Mouse (Mus musculus): Measurements from ENCODE around the gene Rpl36. TPM values are rescaled to one million over a fixed set of nuclear protein-coding genes. Genes with fewer than 3 reads are reported as not detected.
A peak's percentile ranks its signal among the peaks of the same experiment; 100 is the strongest.
"Not testable (repeated sequence)": the region's sequence is repeated elsewhere in the genome, so short reads cannot be mapped to it uniquely, and the experiment has no call there.

Rpl36 gene
- total RNA-seq, 4 experiments from 2014 or later, result 576 to 726 (median 610) TPM

DNA sequence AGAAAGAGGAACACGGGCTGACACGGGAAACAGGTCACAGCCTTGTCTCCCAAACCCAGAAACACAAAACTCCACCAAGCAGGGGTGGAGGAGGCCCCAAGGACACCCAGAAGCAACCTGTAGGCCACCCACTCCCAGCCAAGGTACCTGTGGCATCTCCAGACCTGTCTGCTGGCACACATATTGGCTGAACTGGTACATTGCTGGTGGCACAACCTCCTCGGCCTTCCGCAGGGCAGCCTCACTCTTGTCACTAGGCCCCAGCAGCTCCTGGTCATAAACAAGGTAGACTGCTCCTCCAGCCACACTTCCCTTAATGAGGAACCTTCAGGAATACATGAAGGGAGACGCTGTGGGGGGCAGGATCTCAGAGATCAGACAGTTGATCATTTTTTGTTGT, 4.5 kb upstream of the Rpl36 start:
- DNase-seq (ENCODE audit: low spot score in 2 of 2), result no peak

DNA sequence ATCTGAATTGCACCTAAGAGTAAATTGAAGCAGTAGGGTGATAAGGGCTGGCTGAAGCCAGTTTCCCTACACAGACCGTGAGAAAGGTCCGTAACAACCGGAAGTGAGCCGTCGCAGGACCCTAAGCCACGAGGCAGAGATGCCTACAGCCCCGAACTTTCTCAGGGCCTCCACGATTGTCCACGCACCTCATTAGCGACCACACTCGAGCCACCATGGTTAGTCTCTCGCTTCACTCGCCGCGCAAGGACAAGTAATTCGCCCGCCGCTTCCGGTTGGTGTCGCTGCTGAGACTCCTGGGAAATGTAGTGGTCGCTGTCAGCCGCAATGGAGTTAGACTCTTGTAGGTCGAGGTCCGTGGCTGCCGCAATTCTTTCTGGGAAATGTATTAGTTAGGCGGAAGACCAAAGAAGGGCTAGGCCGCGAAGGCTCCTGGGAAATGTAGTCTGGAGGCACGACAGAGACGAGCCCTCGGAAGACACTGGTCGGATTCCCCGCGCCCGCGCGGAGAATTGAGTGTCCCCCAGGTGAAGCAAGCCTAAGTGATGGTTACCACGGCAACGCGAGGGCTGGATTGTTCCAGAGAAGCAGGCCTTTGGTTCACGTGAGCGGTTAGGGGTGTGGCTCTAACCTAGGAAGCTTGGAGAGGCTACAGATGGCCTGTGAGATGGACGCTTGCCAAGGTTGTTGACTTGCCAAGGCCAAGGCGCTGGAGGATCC, 3.6 kb upstream of the Rpl36 start, which contains the start of gene 2410015M20Rik:
Gene 2410015M20Rik, minus strand, starts transcription at position 320 of the 720 bp plus-strand sequence.
- peak; percentile 95 for DNase-seq (ENCODE audit: low spot score in 2 of 2)

DNA sequence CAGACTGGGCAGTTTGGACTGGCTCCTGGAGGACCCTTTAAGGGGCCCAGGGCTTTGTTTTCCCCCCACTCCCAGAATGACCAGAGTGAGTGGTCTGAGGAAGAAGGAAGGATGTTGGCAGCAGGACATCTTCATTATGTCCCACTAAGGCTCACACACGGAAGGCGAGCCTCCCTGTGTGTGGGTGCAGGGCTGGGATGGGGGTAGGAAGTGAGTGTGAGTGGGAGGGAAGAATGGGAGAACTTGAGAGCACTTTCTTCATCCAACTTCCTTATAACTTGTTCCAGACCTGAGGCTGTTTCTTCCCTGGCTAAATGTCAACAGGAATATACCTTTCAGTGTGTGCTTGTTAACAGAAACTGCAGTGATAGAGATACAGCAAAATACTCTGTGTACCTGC, 1.9 kb upstream of the Rpl36 start:
- no peak for DNase-seq (ENCODE audit: low spot score in 2 of 2)

DNA sequence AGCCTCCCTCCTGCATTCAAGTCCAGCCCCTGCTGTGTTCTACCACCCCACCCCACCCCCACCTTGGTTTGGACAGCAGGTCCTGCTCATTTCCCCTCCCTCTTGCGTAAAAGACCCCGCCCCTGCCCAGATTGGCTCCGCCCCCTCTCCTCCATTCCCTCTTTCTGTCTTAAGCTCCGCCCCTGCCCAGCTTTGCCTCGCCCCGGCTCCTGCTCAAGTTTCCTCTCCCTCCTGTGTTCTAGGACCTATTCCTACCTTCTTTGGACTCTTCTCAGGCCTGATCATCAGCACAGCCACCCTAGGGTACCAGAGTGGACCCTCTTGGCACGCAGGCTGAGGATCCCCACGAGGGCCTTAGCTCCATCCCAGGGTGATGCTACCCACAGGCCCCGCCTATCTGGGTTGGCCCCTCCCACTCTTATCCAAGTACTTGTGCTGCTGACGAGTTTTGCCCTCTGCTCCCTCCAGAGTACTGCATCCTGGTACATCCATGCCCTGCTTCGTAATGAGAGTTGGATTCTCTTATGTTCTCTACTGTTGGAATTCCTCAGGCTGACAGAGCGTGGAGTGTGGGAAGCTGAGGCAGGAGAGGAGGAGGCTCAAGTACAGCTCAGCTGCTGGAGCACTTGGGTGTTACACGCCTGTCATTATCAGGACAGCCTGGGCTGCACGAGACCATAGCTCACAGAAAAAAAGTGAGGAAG, 1.2 kb upstream of the Rpl36 start:
- DNase-seq (ENCODE audit: low spot score in 2 of 2), result no peak

DNA sequence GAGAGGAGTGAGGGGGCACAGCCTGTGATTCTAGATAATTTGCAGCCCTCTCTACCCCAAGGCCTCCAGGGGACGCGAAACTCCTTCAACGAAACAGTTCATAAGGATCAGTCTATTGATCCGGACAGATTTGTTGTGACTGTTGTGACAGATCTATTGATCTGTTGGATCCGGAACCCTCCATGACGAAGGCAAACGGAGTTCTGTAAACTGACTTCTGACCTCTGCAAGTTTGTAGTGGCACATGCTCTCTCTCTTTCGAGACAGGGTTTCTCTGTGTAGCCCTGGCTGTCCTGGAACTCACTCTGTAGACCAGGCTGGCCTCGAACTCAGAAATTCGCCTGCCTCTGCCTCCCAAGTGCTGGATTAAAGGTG, 664 bp upstream of the Rpl36 start:
- not testable (repeated sequence) for DNase-seq (ENCODE audit: low spot score in 2 of 2)

DNA sequence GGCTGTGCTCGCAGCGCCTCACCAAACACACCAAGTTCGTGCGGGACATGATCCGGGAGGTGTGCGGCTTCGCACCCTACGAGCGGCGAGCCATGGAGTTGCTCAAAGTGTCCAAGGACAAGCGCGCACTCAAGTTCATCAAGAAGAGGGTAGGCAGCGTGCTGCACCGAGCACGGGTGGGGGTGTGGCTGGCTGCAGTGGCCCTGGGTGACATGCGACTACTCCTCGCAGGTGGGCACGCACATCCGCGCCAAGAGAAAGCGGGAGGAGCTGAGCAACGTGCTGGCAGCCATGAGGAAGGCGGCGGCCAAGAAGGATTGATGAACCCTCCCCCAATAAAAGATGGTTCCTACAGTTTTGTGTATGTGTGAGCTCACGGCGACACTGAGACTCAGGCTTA, 677 bp downstream of the Rpl36 start:
- not testable (repeated sequence) for DNase-seq (ENCODE audit: low spot score in 2 of 2)

DNA sequence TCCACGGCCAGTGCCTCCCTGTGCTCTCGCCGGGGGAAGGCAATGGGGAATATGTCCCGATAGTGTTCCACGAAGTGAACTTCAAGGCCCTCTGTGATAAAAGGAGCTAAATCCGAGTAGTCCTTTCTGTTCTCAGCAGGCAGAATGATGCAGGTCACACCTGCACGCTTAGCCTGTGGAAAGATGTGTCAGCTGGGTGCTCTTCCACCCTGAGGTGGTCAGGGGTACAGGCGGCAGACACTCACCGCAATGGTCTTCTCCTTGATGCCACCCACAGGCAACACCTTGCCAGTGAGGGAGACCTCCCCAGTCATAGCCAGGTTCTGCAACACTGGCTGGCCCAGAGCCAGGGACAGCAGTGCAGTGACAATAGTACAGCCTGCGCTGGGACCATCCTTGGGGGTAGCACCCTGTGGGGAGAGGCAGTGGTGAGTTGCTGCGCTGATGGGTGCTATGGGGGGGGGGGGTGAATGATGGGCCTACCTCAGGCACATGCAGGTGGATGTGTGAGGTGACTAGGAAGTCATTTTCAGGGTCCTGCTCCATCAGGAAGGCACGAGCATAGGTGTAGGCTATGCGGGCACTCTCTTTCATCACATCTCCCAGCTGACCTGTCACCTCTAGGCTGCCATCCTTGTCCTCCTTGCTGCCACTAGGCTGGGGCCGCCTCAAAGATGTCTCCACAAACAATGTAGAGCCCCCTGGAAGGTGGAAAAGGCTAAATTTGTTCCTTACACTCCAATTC, 1.3 kb downstream of the Rpl36 start:
- no peak for DNase-seq (ENCODE audit: low spot score in 2 of 2)

DNA sequence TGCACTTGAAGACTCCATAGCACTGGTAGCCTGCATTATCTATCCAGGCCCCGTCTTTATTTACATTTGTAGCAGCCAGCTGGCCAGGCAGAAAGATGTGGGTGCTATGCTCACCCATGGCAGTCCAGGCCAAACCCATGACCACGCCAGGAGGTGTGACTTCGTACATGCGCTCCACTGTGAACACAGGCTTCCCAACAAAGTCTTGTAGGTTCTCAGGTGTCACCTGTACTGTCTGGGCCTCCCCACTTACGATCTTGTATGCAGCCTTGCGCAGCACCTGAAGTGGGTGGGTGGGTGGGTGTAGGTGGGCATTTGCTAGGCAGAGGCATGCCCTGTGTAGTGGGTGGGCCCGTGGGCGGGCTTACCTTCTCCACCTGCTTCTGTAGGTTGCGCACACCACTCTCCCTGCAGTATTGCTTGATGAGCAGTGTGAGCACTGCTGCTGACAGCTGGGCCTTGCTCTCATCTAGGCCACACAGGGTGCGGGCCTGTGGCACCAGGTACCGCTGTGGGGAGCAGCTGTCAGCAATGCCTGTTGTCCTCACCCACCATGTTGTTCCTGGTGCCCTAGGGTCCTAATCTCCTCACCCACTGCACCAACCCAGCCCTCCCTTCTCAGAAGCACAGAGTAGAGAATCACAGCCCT, 2.0 kb downstream of the Rpl36 start:
- DNase-seq (ENCODE audit: low spot score in 2 of 2), result no peak

DNA sequence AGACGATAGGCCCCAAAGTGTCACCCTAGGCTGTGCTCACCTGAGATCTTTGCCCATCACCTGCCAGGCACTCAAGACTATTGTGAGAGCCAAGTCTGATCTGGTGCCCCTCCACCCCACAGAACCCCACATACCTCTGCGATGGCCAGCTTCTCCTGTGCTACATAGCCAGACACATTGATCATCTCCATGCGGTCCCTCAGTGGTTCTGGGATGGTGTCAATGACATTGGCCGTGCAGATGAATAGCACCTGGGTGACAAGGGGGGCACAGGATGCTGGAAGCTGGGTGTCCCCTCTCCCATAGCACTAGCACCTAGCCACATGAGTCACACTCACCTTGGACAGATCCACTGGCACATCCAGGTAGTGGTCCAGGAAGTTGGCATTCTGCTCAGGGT, 2.6 kb downstream of the Rpl36 start:
- no peak for DNase-seq (ENCODE audit: low spot score in 2 of 2)

DNA sequence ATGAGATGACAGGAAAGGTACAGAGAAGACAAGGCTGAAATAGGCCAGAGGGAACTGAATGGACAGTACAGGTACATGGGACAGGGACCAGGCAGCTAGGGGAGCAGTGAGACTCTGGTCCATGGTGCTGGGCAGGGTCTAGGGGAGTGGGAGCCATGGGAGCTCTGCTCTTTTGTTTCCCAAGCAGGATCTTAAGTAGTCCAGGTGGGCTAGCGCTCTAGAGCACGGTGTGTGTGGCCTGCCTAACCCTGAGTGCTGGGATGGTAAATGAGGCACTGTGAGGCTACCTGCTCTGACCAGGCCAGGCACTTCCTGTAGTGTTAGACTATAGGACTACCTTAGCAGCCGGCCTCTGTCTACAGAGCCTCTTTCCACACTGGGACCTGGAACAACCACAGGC, 3.5 kb downstream of the Rpl36 start:
- DNase-seq (ENCODE audit: low spot score in 2 of 2), result no peak

DNA sequence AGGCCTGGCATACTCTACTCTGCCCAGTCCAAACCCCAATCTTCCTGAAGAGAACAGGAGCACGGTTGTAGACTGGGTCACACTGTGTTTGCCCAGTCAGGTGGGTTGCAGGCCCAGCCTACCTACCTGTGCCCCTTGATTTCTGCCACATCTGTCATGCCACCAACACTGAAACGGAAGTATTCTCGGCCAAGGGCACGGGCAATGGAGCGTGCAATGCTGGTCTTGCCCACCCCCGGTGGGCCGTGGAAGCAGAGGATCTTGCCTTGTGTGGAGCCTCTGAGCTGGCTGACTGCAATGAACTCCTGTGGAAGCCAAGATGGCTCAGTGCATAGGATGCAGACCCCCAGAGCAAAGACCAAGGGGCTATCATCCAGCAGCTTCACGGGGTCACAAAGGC, 4.4 kb downstream of the Rpl36 start:
- no peak for DNase-seq (ENCODE audit: low spot score in 2 of 2)

DNA sequence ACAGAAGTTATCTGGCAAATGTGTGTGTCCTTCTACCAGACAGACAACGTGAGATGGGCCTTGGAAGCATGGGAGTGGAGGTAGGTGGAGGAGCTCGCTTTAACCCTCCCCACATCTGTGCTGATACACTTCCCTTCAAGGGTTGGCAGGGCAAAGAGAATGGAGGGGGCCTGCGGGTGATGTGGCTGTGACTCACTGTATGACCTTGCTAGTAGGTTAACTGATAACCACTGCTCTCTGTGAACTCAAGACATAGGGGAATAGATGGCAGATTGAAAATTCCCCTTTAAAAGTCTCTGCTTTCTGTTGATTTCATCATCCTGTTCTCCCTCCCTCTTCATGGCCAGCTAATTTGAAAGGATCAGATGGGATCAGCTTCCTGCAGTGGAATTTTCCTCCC, 12.3 kb downstream of the Rpl36 start:
- no peak for DNase-seq (ENCODE audit: low spot score in 2 of 2)

DNA sequence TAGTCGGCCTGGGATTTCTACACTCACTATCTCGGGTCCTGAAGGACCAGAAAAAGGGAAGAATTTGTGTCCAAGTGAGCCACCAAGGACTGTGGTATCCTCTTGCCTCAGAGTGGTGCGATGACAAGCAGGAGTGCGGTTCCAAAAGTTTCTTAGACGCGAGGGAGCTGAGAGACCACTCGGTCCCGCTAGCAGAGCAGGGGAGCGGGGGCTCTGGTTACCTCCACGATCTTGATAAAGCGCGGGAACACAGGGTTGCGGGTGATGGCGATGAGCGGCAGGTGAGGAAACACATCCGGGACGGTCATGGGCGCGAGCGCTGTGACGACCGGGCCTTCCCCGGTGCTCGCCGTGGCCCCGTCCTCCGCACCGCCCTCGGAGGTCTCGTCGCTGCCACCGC, 13.0 kb downstream of the Rpl36 start:
- DNase-seq (ENCODE audit: low spot score in 2 of 2), result no peak

DNA sequence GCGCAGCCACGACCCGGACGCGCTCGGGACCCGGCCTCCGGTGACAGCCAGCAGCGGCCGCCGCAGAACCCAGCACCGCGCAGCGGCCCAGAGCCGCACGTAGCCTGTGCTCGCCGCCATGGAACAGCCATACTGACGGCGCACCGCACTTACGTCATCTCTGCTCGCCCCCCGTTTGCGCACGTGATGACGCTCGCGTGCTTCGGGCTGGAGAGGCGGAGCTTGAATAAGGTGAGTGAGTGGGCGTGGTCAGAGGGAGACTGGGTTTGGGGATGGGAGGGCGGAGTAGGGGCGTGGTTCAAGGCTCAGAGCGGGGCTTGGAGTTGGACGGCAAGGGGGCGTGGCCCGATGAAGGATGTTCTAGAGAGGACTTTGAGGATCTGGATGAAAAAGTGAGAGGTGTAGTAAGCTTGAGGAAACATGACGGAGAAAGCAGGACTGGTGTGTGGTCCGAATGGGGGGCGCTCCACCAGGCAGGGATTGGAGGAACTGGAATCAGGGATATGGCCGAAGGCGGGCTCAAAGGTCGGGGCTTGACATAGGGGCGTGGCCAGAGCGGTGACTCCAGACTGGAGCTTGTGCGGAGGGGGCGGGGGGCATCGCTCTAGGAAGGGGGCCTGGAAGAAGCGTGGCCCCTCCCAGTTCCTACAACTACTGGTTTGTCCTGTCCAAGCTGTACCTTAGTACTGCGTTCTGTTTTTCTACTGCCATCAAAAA, 13.7 kb downstream of the Rpl36 start, which contains the start of gene Lonp1:
Gene Lonp1, minus strand, starts transcription at position 134 of the 717 bp plus-strand sequence.
- peak; percentile 90 to 91 for DNase-seq (ENCODE audit: low spot score in 2 of 2)

DNA sequence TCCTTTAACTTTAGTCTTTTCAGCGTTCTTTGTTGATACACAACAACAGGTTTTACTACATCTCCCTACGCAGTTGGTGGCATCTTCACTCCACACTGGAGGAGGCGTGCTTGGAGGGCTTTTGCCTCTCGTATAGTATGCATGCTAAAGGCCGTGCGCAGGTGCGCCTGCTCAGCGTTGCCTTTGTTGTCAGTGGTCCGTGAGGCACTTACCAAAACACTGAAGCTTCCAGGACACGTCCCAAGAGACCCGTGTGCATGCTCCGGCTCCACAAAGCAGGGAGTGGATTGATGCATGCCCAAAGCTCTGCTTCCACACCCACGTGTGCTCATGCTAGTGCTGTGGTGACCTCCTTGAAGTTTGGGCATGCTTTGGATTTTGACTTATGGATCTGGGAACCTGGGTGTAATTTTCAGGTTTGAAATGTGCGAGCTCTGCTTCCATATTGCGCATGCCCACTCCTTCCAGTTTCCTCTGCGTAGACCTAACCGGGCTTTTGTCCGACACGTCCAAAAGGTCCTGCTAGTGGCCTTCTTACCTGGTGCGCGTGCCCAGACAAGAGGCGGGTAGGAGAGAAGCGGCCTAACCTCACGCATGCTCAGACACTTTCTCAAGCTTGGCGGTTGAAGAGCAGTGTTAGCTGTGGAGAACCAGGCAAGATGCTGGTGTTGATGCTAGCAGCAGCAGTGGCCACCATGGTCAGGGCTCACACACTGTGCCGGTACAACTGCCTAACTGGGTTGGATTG, 14.5 kb downstream of the Rpl36 start, which contains the start of gene Catsperd:
Gene Catsperd, plus strand, starts transcription at position 614 of the 748 bp plus-strand sequence.
- DNase-seq (ENCODE audit: low spot score in 2 of 2), result no peak

DNA sequence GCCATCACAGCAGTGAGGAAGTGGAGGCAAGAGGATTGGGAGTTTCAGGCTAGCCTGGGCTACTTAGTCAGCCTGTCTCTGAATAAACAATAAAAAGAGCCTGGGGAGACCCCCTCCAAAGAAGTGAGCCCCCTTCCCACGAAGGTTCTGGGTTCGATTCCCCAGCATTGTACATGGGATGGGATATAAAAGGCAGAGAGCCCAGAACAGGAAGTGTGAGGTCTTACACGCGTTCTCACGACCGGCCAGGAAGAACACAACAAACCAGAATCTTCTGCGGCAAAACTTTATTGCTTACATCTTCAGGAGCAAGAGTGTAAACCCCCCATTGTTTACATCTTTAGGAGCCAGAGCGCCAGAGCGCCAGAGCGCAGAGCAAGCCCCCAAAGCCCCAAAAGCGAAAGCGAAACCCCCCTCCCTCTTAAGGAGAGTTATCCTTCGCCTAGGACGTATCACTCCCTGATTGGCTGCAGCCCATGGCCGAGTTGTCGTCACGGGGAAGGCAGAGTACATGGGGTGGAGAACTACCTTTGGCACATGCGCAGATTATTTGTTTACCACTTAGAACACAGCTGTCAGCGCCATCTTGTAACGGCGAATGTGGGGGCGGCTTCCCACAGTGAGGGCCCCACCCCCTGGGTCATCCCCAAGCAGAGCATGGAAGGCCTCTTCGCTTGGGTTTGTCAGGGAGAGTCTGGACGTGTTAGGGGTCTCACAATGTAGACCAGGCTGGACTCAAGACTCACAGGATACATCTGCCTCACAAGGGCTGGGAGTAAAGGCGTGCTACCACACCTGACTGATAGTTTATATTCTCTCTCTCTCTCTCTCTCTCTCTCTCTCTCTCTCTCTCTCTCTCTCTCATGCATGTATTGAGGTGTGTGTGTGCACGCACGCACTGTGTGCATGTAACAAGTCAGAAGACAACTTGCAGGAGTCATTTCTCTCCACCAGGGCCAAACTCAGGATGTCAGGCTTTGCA, 16.9 kb downstream of the Rpl36 start:
- not testable (repeated sequence) for DNase-seq (ENCODE audit: low spot score in 2 of 2)

DNA sequence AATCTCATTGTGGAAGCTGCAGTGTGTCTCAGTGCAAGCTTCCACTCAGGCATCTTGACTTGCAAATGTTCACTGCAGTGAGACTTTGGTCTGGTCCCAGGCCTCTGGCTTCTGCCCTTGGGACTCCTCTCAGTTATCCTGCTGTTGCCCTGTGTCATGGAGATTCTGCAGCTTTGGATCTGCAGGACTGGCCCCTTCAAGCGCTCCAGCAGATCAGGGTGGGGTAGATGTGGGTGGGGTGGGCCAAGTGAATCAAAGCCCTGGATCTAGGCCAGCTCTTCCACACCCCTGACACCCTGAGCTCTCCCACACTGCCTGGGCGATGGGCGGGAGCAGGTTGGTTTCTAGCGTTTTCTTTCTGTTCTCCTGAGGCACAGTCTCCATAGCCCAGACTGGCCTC, 18.6 kb downstream of the Rpl36 start:
- DNase-seq (ENCODE audit: low spot score in 2 of 2), result no peak

DNA sequence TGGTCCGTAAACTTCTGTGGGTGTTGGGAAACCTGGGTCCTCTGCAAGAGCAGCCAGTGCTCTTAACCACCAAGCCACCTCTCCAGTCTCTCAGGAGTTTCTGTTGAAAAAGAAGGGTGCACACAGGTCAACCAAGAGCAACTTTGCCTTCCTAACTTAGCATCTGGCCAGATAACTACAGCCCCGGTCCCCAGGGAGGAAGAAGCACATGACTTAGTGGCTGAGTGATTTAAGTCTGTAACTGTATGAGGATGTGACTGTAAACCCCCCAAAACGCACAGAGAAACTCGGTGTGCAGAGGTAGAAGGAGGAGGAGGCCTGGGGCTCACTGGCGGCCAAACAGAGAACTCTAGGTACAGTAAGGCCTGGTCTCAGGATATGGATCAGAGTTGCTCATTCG, 20.8 kb downstream of the Rpl36 start:
- DNase-seq (ENCODE audit: low spot score in 2 of 2), result no peak

DNA sequence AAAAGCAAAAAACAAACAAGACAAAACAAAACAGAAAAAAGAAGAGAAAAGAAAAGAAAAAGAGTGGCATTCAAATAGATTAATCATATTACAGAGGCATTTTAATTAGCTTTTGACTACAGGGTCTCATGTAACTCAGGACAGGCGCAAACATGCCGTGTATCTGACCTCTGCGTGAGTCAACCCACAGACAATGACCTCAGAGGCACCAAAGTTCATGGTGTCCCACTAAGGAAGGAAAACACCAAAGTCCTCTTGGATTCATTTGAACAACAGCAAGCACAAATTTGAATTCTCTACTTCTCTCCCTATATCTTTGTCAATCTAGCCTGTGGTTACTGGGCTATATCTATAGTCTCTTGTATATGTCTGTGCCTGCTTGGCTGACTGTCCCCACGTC, 30.0 kb downstream of the Rpl36 start:
- no peak for DNase-seq (ENCODE audit: low spot score in 2 of 2)
